Mouse (Mus musculus) liver, embryonic 14.5 days (tissue): ENCODE data around the gene Cd6. TPM values are rescaled to one million over a fixed set of nuclear protein-coding genes. Genes with fewer than 3 reads are reported as not detected.

ENCODE experiments used
- ATAC-seq: fragments of 200-750 bp; cut with Nextera tagmentation; 2 replicates; pipeline ENCODE4 v1.8.0; 2017; ENCODE audit warnings: moderate number of reproducible peaks, mild to moderate bottlenecking, moderate library complexity; ENCODE audit not compliant: insufficient read depth
- DNase-seq, 3 experiments: peaks; one replicate each; pipeline ENCODE4 v3.0.0-alpha.2; 2012 to 2013; ENCODE audit warnings: low read depth in 3 of 3, low spot score in 3 of 3
- H3K27ac ChIP-seq: fragments of 300-500 bp; sonication (generic); 2 replicates; pipeline ENCODE4 v1.5.1; 2014; ENCODE audit warnings: moderate library complexity, mild to moderate bottlenecking, control low read depth, inconsistent platforms
- H3K27me3 ChIP-seq: fragments of 300-500 bp; sonication (generic); 2 replicates; pipeline ENCODE4 v1.6.1; 2014; ENCODE audit warnings: mild to moderate bottlenecking, low read length, moderate library complexity; ENCODE audit not compliant: control insufficient read depth, insufficient read depth
- H3K36me3 ChIP-seq: fragments of 300-500 bp; sonication (generic); replicated peaks from 2 replicates; pipeline ENCODE4 v1.6.1; 2014; ENCODE audit warnings: low read depth; ENCODE audit not compliant: control insufficient read depth, insufficient read depth
- H3K4me1 ChIP-seq, 2 experiments: fragments of 200-500 bp in 1 of 2; fragments of 300-500 bp in 1 of 2; sonication (generic) in 1 of 2; replicated peaks; 2 replicates each; pipeline ENCODE4 v1.6.1; 2012 to 2014; ENCODE audit warnings: antibody characterized with exemption in 1 of 2, inconsistent platforms in 1 of 2, low read length in 1 of 2; ENCODE audit not compliant: control insufficient read depth in 2 of 2, insufficient read depth in 2 of 2
- H3K4me2 ChIP-seq: fragments of 300-500 bp; sonication (generic); 2 replicates; pipeline ENCODE4 v1.6.1; 2014; ENCODE audit warnings: low read depth, mild to moderate bottlenecking, control low read depth, moderate library complexity
- H3K4me3 ChIP-seq, 2 experiments: fragments of 200-500 bp in 1 of 2; fragments of 300-500 bp in 1 of 2; sonication (generic) in 1 of 2; 2 replicates each; pipeline ENCODE4 v1.5.1; 2012 to 2014; ENCODE audit warnings: low read depth in 2 of 2, low read length in 2 of 2, mild to moderate bottlenecking in 2 of 2, control low read depth in 1 of 2, inconsistent platforms in 1 of 2, moderate library complexity in 1 of 2; ENCODE audit not compliant: insufficient read depth in 1 of 2
- H3K9ac ChIP-seq: fragments of 300-500 bp; sonication (generic); replicated peaks from 2 replicates; pipeline ENCODE4 v1.6.1; 2014; ENCODE audit warnings: mild to moderate bottlenecking, control low read depth, moderate library complexity
- H3K9me3 ChIP-seq: fragments of 300-500 bp; sonication (generic); 2 replicates; pipeline ENCODE4 v1.6.1; 2016; ENCODE audit warnings: low read length, mixed read lengths; ENCODE audit not compliant: control insufficient read depth
- CTCF ChIP-seq: IDR thresholded peaks from 2 replicates; pipeline ENCODE4 v1.5.1; 2016; ENCODE audit warnings: antibody characterized with exemption, low read depth, control low read depth
- EP300 ChIP-seq: IDR thresholded peaks from 2 replicates; pipeline ENCODE4 v1.6.1; 2016; ENCODE audit warnings: antibody characterized with exemption, low read depth
- WGBS: fragments of 180-500 bp; shearing (Covaris S2); extraction: QIAGEN DNeasy Blood & Tissue Kit; methylation state at CpG from one replicate; pipeline ENCODE4 v1.1.7; 2014; ENCODE audit not compliant: insufficient replicate concordance; 5-methylcytosine and 5-hydroxymethylcytosine counted together
- polyA plus RNA-seq, 2 experiments: library from polyadenylated mRNA; depleted of rRNA in 1 of 2; stranded (reverse) in 1 of 2; unstranded in 1 of 2; fragments of >200 nt; fragmentation: Nextera tagmentation in 1 of 2; extraction: Ambion mirVana in 1 of 2; gene quantifications; 2 replicates each; pipeline versions ENCODE4 v1.2.1 to v1.2.3; 2012 to 2014

Gene Cd6
- polyA plus RNA-seq (2012; rRNA removed) (not detected in 2 replicates), polyA plus RNA-seq (2014; fragmentation: Nextera tagmentation; extraction: Ambion mirVana) (0.05 TPM in 1 of 2 replicates, not detected in the other)

GRCm38 (mm10) chr19:10829436-10830175 is at the start of gene Cd6:
Gene Cd6, minus strand, starts transcription at chr19:10830058.
- 65% methylated on average over 16 of the region's 16 CpGs for WGBS
- Histone ChIP-seq H3K4me1 (no peaks in the 10 kb centered on the region), H3K9ac (no peak within 1 kb of the TSS), H3K4me2 (no peak within 1 kb of the TSS), H3K4me3 (no peak within 1 kb of the TSS), H3K36me3 (no peaks in the 10 kb centered on the region), H3K9me3 (no peaks in the 10 kb centered on the region), H3K27ac (no peak within 1 kb of the TSS), H3K27me3 (no peaks in the 10 kb centered on the region)
- ATAC-seq (no peak), DNase-seq (no peak)
- no peak for TF ChIP-seq EP300
- no peak for TF ChIP-seq CTCF

- H3K36me3 ChIP-seq, result no peaks in the 10 kb centered on the region
- H3K9ac ChIP-seq, result no peak overlapping the region
- H3K27ac ChIP-seq, result no peak overlapping the region
- no peak overlapping the region for H3K4me3 ChIP-seq
- peaks cover 5 to 6% of the 10 kb centered on the region in 2 experiments for H3K4me1 ChIP-seq
- ATAC-seq, result no peak
- no peaks in the 10 kb centered on the region for H3K9me3 ChIP-seq
- 71% methylated on average over 7 of the region's 7 CpGs for WGBS
- no peak for DNase-seq
- no peak overlapping the region for H3K4me2 ChIP-seq
- no peak for TF ChIP-seq CTCF
- H3K27me3 ChIP-seq, result no peaks in the 10 kb centered on the region
These were observed 48.5 kb upstream of the Cd6 start for GRCm38 (mm10) chr19:10878201-10878837.

GRCm38 (mm10) chr19:10871328-10871961 is 41.6 kb upstream of the Cd6 start:
- H3K27me3 ChIP-seq, result peaks cover 14% of the 10 kb centered on the region
- no peak overlapping the region for H3K27ac ChIP-seq
- no peaks in the 10 kb centered on the region for H3K4me1 ChIP-seq
- H3K4me3 ChIP-seq, result no peak overlapping the region
- H3K9me3 ChIP-seq, result no peaks in the 10 kb centered on the region
- no peak overlapping the region for H3K9ac ChIP-seq
- TF ChIP-seq CTCF, result no peak
- no peak for TF ChIP-seq EP300
- H3K36me3 ChIP-seq, result no peaks in the 10 kb centered on the region; the same call in 1 of the 2 replicates
- H3K4me2 ChIP-seq, result no peak overlapping the region
- no peak for ATAC-seq
- WGBS, result 61% methylated on average over 14 of the region's 14 CpGs
- DNase-seq, result no peak

GRCm38 (mm10) chr19:10870676-10871075 is 40.8 kb upstream of the Cd6 start:
- WGBS, result 71% methylated on average over 3 of the region's 3 CpGs
- TF ChIP-seq EP300 (no peak), CTCF (no peak)
- no peak overlapping the region for H3K4me2 ChIP-seq
- no peaks in the 10 kb centered on the region; the same call in 1 of the 2 replicates for H3K36me3 ChIP-seq
- peaks cover 14% of the 10 kb centered on the region for H3K27me3 ChIP-seq
- no peaks in the 10 kb centered on the region for H3K4me1 ChIP-seq
- H3K9ac ChIP-seq, result no peak overlapping the region
- no peak overlapping the region for H3K4me3 ChIP-seq
- H3K27ac ChIP-seq, result no peak overlapping the region
- H3K9me3 ChIP-seq, result no peaks in the 10 kb centered on the region
- DNase-seq (no peak), ATAC-seq (no peak)
